Mouse (Mus musculus): ENCODE results near the gene Ntng1.
"Not testable (repeated sequence)": the region's sequence is repeated elsewhere in the genome, so short reads cannot be mapped to it uniquely, and the experiment has no call there.

Gene Ntng1

GRCm38 (mm10) chr3:109783231-109783630, 360.6 kb downstream of the Ntng1 start:
- in situ Hi-C loops (cut with MboI) = no loop called here

GRCm38 (mm10) chr3:109782289-109782951, 361.4 kb downstream of the Ntng1 start:
- in situ Hi-C loops (cut with MboI) = no loop called here

DNA sequence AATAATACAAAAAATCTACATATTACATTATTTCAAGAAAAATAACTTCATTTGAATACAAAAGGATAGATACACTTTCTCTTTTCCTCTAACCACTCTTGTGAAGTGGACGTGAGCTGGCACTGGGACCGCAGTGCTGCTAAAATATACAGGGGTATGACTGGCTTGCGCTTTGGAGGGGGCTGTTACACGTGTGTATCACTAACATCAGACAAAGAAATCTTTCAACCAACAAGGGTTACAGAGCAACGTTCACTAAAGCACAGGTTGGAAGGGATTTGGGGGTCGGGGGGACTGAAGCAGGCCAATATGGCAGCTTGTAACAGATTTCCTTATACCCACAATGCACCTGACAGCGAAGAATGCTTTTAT, 361.9 kb downstream of the Ntng1 start:
- in situ Hi-C loops (cut with MboI) = no loop called here

DNA sequence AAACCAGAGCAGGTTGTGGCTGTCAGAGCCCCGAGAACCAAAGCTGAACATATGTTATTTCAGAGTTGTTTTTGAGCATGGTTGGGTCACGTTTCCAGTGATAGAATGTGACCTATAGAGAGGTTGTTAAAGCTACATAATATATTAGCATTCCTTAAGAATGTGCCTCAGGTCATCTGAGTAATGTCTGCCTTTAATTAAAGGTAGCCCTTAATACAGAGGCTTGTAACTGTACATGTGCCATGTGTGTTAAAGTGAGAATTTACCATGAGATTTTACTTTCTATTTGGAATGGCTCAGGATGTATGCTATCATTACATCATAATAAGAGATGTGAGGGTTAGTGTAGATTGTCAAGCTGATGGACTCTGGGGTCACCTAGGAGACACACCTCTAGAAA, 368.6 kb downstream of the Ntng1 start:
- in situ Hi-C loops (cut with MboI) = no loop called here

DNA sequence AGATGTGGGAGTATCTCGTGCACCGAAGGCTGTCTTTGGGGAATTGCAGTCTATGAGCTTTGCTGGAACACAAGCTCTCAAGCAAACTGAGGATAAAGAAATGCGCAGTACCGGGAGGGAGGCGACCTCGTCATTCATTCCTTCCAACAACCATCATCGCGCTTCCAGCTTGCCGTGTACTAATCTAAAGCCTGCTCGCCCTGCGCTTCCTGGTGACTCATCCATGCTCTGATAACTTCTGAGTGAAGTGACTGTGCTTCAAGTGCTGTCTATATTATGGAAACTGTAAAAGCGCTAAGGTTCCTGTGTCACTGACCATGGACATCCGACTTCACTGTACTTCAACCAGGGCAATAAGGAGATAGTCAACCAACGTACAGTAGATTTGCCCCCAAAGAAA, 371.7 kb downstream of the Ntng1 start:
- in situ Hi-C loops (cut with MboI) = no loop called here

GRCm38 (mm10) chr3:109766939-109767338, 376.9 kb downstream of the Ntng1 start:
- in situ Hi-C loops (cut with MboI) = no loop called here

- in situ Hi-C loops (cut with MboI) = no loop called here
Observed at GRCm38 (mm10) chr3:109765608-109766007, 378.2 kb downstream of the Ntng1 start.

GRCm38 (mm10) chr3:109765141-109765540, 378.7 kb downstream of the Ntng1 start:
- in situ Hi-C loops (cut with MboI) = no loop called here

GRCm38 (mm10) chr3:109756426-109756825, 387.4 kb downstream of the Ntng1 start:
- in situ Hi-C loops (cut with MboI) = no loop called here

DNA sequence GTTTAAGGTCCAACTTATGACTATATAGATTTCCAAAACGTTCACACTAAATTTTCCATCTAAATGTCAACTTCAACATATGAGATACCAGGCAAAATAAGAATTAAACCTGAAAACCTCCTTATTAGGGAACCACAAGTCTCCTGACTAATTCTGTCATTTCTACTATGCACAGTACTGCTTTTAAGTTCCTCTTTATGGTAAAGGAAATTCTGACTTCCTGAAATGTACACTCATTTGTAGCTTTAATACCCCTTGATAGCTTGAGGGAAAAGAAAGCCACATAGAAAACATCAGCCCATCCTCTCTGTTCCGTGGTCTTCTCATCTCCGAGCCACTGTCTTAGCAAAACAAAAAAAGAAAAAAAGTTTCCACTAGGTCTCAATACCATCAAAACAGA, 396.2 kb downstream of the Ntng1 start:
- in situ Hi-C loops (cut with MboI) = not testable (repeated sequence)

- in situ Hi-C loops (cut with MboI) = no loop called here
Observed at GRCm38 (mm10) chr3:109740466-109741102, 403.2 kb downstream of the Ntng1 start.

DNA sequence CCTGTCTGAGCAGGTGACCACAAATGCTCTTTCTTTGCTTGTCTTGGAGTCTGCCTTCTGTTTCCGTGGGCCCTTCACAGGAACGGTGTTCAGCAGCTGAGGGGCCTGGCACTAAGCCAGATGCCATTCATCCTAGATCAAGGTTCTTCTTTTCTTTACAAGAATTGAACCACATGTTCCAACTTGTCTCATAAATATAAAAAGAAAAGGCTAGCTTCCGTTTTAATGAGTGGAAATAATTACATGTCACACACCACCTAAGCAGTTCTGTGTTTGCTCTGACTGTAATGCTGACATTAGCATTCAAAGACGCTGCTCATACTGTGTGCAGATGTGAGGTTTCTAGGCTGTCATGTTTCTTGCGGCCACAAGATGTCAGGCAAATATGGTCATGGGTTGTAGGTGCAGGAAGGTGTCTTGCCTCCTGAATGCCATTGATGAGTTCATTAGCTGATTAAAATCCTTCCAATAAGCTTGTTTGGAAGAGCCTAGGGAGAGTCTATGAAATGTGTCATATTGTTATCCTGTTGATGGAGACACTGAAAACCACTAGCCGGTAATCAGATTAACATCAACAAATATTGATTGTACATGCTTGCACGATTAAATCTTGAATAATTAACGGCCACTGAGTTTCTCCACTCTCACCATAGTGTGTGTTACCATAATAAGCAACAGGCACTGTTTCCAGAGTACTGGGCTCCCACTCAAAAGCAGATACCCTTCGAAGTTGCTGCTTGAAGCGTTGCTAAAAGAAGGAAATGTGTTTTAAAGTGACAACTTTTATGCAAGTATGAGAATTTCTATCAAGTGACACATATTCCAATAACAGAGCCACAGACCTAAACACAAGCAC, 411.3 kb downstream of the Ntng1 start:
- in situ Hi-C loops (cut with MboI) = no loop called here

- in situ Hi-C loops (cut with MboI) = no loop called here
Observed at GRCm38 (mm10) chr3:109731592-109732230, 412.1 kb downstream of the Ntng1 start.

Data from mature B cell (primary cell).